Mouse (Mus musculus) frontal cortex, postnatal 36 days (tissue): ENCODE measurements at regions not wholly inside any gene's neighbourhood (a gene's known extent, or its start where the extent isn't known, plus 50 kb on each side); places are given as distances from the start of the nearest gene placed in this dataset.
A peak's percentile ranks its signal among the peaks of the same experiment; 100 is the strongest.

Experiments used
- DNase-seq, 2 experiments: peaks; one replicate each; pipeline ENCODE4 v3.0.0; 2022; ENCODE audit warnings: low spot score in 2 of 2

GRCm38 (mm10) chr14:76302322-76302991 lies 112.3 kb upstream of the Tsc22d1 start:
- DNase-seq = no peak

- no peak for DNase-seq
Measured at GRCm38 (mm10) chr14:76307603-76308002, 107.2 kb upstream of the Tsc22d1 start.

DNA sequence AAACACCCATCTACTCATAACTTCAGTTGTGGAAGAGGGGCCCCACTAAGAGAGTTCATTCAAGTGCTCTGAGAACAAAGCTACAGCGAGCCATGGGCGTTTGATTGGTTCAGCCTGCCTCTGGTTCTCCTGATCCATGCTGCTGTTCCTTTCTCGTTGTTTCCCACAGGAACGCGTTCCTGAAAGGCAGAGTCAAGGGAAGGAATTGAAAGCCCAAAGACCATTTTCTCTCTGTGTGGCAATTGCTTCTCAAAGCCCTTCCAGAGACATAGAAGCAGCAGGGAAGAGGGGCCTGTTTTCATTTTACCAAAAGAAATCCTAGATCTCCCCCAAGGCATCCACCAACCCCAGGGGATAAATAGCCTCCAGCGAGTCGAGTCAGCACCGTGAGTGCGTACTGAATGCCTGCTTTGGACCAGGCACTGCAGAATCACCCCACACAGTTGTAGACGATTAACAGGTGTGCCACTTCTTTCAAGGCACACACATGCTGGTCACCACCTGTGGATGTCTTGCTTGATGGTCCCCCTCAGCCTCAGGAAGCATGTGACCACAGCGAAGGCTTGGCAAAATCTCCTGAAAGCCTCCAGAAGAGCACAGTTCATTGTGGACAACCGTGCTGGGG lies 106.5 kb upstream of the Tsc22d1 start:
- DNase-seq = peak; percentile 10 to 12

- DNase-seq = no peak
Measured at GRCm38 (mm10) chr14:76309606-76310005, 105.2 kb upstream of the Tsc22d1 start.

GRCm38 (mm10) chr14:76310278-76310677 lies 104.5 kb upstream of the Tsc22d1 start:
- DNase-seq = peak; percentile 59 to 64

GRCm38 (mm10) chr14:76313424-76314190 lies 101.2 kb upstream of the Tsc22d1 start:
- DNase-seq = no peak

- DNase-seq = peak in 1 of 2 experiments; percentile 25
Measured at GRCm38 (mm10) chr14:76318438-76318837, 96.3 kb upstream of the Tsc22d1 start.

DNA sequence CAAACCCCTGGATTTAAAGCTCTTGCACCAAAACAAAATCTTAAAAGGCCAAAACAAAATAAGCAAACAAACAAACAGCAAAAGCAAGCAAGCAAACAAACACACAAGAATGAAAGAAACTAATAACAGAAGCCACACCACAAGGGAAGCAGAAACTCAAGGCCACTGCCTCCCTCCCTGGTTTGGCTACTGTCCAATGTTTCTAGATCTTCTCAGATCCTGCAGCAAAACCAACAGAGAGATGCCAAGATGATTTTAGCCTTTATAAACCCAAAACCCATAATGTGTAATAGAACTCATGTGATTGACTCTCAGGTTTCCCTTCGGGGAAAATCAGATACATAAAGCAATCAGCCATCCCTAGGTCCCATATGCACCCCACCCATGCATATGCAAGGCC lies 90.5 kb upstream of the Tsc22d1 start:
- no peak for DNase-seq

GRCm38 (mm10) chr14:76329983-76330382 lies 84.8 kb upstream of the Tsc22d1 start:
- no peak for DNase-seq

- no peak for DNase-seq
Measured at GRCm38 (mm10) chr14:76331497-76332335, 83.0 kb upstream of the Tsc22d1 start.

DNA sequence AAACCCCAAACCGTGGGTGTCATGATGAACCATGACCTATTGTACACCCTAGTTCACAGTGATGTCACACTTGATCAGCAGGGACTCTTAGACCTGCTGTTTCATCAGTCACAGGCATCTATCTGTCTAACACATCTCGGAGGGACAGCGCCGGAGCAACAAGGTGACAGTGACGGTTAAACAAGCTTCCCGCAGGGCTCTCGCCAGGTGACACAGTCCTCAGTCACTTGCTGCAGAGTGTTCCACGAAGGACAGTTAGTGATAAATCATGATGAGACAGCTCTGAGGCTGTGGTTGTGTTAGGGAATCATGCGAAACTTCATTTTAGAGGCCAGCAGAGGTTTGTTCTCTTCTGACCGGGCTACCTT lies 82.4 kb upstream of the Tsc22d1 start:
- no peak for DNase-seq

DNA sequence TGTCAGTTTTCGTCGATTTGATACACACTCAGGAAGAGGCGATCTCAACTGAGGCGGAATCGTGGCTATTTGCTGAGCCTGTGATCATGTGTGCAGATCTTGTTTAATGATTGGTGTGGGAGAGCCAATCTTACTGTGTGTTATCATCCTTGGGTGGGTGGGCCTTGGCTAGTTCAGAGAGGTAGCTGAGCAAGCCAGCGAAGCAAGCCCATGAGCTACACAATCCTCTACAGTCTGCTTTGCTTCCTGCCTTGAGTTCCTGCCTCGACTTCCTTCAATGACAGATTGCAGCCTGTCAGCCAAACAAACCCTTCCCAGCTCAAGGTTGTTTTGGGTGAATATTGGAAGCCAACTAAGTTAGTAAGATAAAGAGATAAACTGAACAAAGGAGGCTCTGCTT lies 74.0 kb upstream of the Tsc22d1 start:
- DNase-seq = no peak

GRCm38 (mm10) chr14:76341226-76341625 lies 73.5 kb upstream of the Tsc22d1 start:
- DNase-seq = no peak

DNA sequence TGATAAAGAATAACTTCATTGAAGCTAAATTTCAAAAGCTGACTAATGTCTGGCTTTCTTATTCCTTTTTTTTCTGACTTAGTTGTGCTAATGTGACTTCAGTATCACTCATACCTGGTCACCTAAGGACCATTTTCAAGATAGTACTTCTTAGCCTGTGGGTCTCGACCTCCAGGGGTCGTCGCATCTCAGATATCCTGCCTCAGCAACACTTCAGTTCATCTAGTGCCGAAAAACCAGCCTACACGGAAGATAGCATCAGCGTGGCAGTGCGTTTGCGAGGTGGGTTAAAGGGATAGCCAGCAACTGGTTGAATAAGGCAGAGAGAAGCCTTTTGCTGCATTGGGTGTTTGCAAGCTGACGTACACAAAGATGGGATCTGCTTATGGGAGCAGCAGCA lies 62.9 kb upstream of the Tsc22d1 start:
- DNase-seq = no peak

DNA sequence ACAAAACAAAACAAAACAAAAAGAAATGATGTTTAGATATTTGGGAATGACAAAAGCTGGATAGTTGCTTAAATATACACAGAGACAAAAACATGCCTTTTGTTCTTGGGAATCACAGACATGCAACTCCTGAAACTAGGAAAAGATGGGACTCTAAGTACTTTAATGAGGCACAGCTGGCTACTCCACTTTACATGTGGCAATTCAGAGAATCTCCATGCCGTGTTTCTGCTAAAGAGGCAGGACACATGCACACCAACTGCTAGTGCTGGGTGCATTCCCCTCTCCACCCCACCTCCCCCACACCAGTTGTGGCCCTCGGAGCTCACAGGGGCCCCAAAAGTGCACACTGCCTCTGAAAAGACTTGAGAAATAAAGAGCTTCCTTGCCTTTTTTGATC lies 58.6 kb upstream of the Tsc22d1 start:
- DNase-seq = no peak

DNA sequence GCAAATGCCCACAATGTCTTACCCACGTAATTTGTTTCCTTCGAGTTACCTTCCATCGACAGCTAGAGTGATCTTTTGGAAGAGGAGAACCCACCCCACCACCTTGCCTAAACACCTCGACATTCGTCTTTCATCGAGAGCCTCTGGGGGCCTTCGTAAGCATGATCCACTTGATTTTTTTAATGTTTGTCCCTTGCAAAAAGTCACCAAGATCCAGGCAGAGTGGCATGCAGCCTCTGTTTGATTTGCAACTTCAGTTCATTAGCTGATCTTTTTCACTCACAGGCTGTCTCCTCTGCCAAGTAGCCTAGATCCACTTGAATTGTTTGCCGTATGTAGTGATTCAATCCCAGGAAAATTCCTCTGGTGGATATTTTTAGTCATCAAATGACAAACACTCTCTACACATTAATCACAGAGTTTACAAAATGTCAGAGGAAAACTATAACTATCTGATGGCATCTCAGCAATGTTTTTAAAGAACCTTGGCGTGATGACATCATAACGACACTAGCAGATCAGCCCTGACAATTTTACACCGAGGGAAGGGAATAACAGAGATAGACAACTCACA lies 54.8 kb upstream of the Tsc22d1 start:
- no peak for DNase-seq

- no peak for DNase-seq
Measured at GRCm38 (mm10) chr14:76364034-76364433, 50.7 kb upstream of the Tsc22d1 start.
